Mouse (Mus musculus): Measurements from ENCODE around the gene Bspry.

DNA sequence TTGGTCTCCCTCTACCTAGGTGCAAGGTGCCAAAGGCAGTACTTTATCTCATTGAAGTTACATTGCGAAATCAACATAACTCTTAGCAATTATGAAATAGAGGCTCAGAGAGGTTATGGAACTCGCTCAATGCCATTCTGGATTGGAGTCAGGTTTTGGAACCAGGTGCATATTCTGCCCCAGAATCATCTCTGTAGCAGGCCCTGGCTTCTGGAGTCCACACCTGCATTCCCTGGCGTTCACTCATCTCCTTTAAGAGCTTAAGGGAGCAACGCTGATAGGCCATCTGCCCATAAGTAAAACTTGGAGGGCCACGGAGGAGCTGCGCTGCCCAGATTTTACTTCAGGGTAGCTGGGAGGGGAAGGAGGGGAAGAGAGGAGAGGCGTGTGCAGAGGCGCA lies 37.2 kb downstream of the Bspry start:
- TF ChIP-seq CTCF (IDR thresholded peaks at IDR 0.05; ENCODE audit: low read depth, low read length) = no peak
- no peak for TF ChIP-seq TAL1 (conservative IDR thresholded peaks at IDR 0.05; ENCODE audit: low read depth, low read length)
- no peak for TF ChIP-seq GATA1 (IDR thresholded peaks at IDR 0.05; ENCODE audit: borderline replicate concordance, low read length)
- TF ChIP-seq POLR2AphosphoS5 (IDR thresholded peaks at IDR 0.05; ENCODE audit: insufficient replicate concordance, low read depth, low read length) = no peak
- TF ChIP-seq GATA2 (IDR thresholded peaks at IDR 0.05; ENCODE audit: borderline replicate concordance, low read depth, low read length) = no peak
